ENCODE assay signal across 15 mouse cellular contexts in genomic region chr7:26054885-26055630, GRCm38 (mm10). TPM values are rescaled to one million over a fixed set of nuclear protein-coding genes. Genes with fewer than 3 reads are reported as not detected.
"Had no signal": no experiment of that assay in that cellular context is flagged by ENCODE, and none has a peak within 500 bp of the region (broad histone marks: within the 10 kb centered on the region; RNA-seq: fewer than 3 reads in every experiment).

No protein-coding gene starts in this region.

RNA-seq across cellular contexts. Expression of gene Cyp2b13, which starts 6.2 kb away (rescaled TPM):
- total RNA-seq: megakaryocyte-erythroid progenitor cell, adult 5-6 weeks had no signal
- polyA plus RNA-seq: lung, embryonic 14.5 days; lung, embryonic 16.5 days; midbrain, embryonic 10.5 days; midbrain, embryonic 12.5 days; midbrain, embryonic 14.5 days; midbrain, embryonic 16.5 days; neural tube, embryonic 11.5 days; neural tube, embryonic 13.5 days; neural tube, embryonic 15.5 days; spleen, adult 2 months; stomach, embryonic 15.5 days; stomach, postnatal 0 days; testis, adult 2 months; thymus, adult 2 months had no signal
